In genomic region chr15:98170365-98170764, GRCm38 (mm10) we compare ENCODE assay signal across 1 mouse cellular context.
TF ChIP-seq lines count a peak whose summit lies in the region.

No protein-coding gene starts in this region.

TF ChIP-seq in CH12.LX, 34 proteins besides CTCF, POLR2A, EP300 and RAD21 (continued from another document):
- TF ChIP-seq MXI1 (IDR thresholded peaks at IDR 0.05; ENCODE audit: low read depth, low read length) (no peak; the same call in 1 of the 2 replicates), PAX5 (IDR thresholded peaks at IDR 0.05; ENCODE audit: low read length) (no peak), JUND (conservative IDR thresholded peaks at IDR 0.05; ENCODE audit: low read depth, low read length) (peak; percentile 62; the same call in 1 of the 2 replicates), MEF2A (IDR thresholded peaks at IDR 0.05; ENCODE audit: borderline replicate concordance, low read depth, low read length) (peak; percentile 84), CHD1 (IDR thresholded peaks at IDR 0.05; ENCODE audit: low read depth, low read length) (no peak), RCOR1 (conservative IDR thresholded peaks at IDR 0.05; ENCODE audit: low read depth, low read length) (peak; percentile 62; the same call in 1 of the 2 replicates), NELFE (IDR thresholded peaks at IDR 0.05; ENCODE audit: low read depth, low read length) (no peak), SIN3A (IDR thresholded peaks at IDR 0.05; ENCODE audit: low read length) (peak; percentile 46), MAZ (IDR thresholded peaks at IDR 0.05; ENCODE audit: low read depth, low read length) (no peak), USF1 (IDR thresholded peaks at IDR 0.05; ENCODE audit: low read depth, low read length) (no peak), USF2 (conservative IDR thresholded peaks at IDR 0.05; ENCODE audit: low read depth, low read length) (no peak), NRF1 (IDR thresholded peaks at IDR 0.05; ENCODE audit: low read depth, low read length) (no peak), ZKSCAN1 (IDR thresholded peaks at IDR 0.05; ENCODE audit: borderline replicate concordance, low read depth, low read length) (no peak), IRF4 (IDR thresholded peaks at IDR 0.05; ENCODE audit: low read depth, low read length) (peak; percentile 77), ZNF384 (IDR thresholded peaks at IDR 0.05; ENCODE audit: low read depth, low read length) (no peak), TBP (conservative IDR thresholded peaks at IDR 0.05; ENCODE audit: low read depth, low read length) (no peak), MYC (IDR thresholded peaks at IDR 0.05; ENCODE audit: low read depth, low read length) (no peak), E2F4 (IDR thresholded peaks at IDR 0.05; ENCODE audit: insufficient replicate concordance, low read depth, low read length) (no peak), GABPA (IDR thresholded peaks at IDR 0.05; ENCODE audit: insufficient replicate concordance, low read depth, low read length) (no peak), KAT2A (IDR thresholded peaks at IDR 0.05; ENCODE audit: insufficient replicate concordance, low read length) (peak; percentile 74), POLR2AphosphoS2 (IDR thresholded peaks at IDR 0.05; ENCODE audit: low read depth, low read length) (no peak), CHD2 (IDR thresholded peaks at IDR 0.05; ENCODE audit: low read length) (no peak; the same call in 1 of the 2 replicates), MAFK (IDR thresholded peaks at IDR 0.05; ENCODE audit: insufficient replicate concordance, low read length) (0 out of 2 replicates have a peak, but pooled peaks have one; percentile 63), ETS1 (conservative IDR thresholded peaks at IDR 0.05; ENCODE audit: low read depth, low read length) (peak; percentile 96), JUN (IDR thresholded peaks at IDR 0.05; ENCODE audit: insufficient read depth, low read depth, low read length) (peak; percentile 76), UBTF (IDR thresholded peaks at IDR 0.05; ENCODE audit: low read depth, low read length) (no peak)
